Mouse (Mus musculus) limb, embryonic 14.5 days (tissue): ENCODE results near the gene Isoc2a. TPM values are rescaled to one million over a fixed set of nuclear protein-coding genes. Genes with fewer than 3 reads are reported as not detected.

Experiments used
- ATAC-seq: fragments of 200-750 bp; cut with Nextera tagmentation; 2 replicates; pipeline ENCODE4 v1.8.0; 2017; ENCODE audit warnings: low read depth, moderate number of reproducible peaks, moderate TSS enrichment; ENCODE audit not compliant: low FRiP score
- DNase-seq: peaks from one replicate; pipeline ENCODE4 v3.0.0-alpha.2; 2015; ENCODE audit warnings: low spot score
- H3K27ac ChIP-seq: fragments of 300-500 bp; sonication (generic); replicated peaks from 2 replicates; pipeline ENCODE4 v1.5.1; 2014; ENCODE audit warnings: low read depth, mild to moderate bottlenecking, low read length, moderate library complexity, mixed read lengths
- H3K27me3 ChIP-seq: fragments of 300-500 bp; sonication (generic); 2 replicates; pipeline ENCODE4 v1.6.1; 2014; ENCODE audit warnings: low read length, mixed read lengths; ENCODE audit not compliant: control insufficient read depth, insufficient read depth
- H3K36me3 ChIP-seq: fragments of 300-500 bp; sonication (generic); 2 replicates; pipeline ENCODE4 v1.6.1; 2014; ENCODE audit warnings: mild to moderate bottlenecking, low read length, moderate library complexity, mixed read lengths; ENCODE audit not compliant: control insufficient read depth, insufficient read depth
- H3K4me1 ChIP-seq: fragments of 300-500 bp; sonication (generic); 2 replicates; pipeline ENCODE4 v1.6.1; 2014; ENCODE audit warnings: antibody characterized with exemption, low read length, mixed read lengths; ENCODE audit not compliant: control insufficient read depth, insufficient read depth
- H3K4me2 ChIP-seq: fragments of 300-500 bp; sonication (generic); replicated peaks from 2 replicates; pipeline ENCODE4 v1.6.1; 2014; ENCODE audit warnings: low read depth, mild to moderate bottlenecking, low read length, moderate library complexity; ENCODE audit not compliant: severe bottlenecking
- H3K4me3 ChIP-seq: fragments of 300-500 bp; sonication (generic); replicated peaks from 2 replicates; pipeline ENCODE4 v1.5.1; 2014; ENCODE audit warnings: low read length
- H3K9ac ChIP-seq: fragments of 300-500 bp; sonication (generic); 2 replicates; pipeline ENCODE4 v1.6.1; 2014; ENCODE audit warnings: mild to moderate bottlenecking, low read depth, low read length, moderate library complexity; ENCODE audit not compliant: severe bottlenecking
- H3K9me3 ChIP-seq: fragments of 300-500 bp; sonication (generic); 2 replicates; pipeline ENCODE4 v1.6.1; 2016; ENCODE audit warnings: low read length; ENCODE audit not compliant: control insufficient read depth
- POLR2A ChIP-seq: fragments of 200-500 bp; IDR thresholded peaks from 2 replicates; pipeline ENCODE4 v1.8.0; 2012; ENCODE audit warnings: inconsistent platforms, mild to moderate bottlenecking, moderate library complexity, borderline replicate concordance; ENCODE audit not compliant: insufficient read depth, insufficient read length; ENCODE audit errors: extremely low read depth
- WGBS: fragments of 180-500 bp; shearing (Covaris S2); extraction: QIAGEN DNeasy Blood & Tissue Kit; methylation state at CpG from one replicate; pipeline ENCODE4 v1.1.7; 2014; 5-methylcytosine and 5-hydroxymethylcytosine counted together
- polyA plus RNA-seq, 2 experiments: library from polyadenylated mRNA; depleted of rRNA in 1 of 2; stranded (reverse) in 1 of 2; unstranded in 1 of 2; fragments of >200 nt; fragmentation: Nextera tagmentation in 1 of 2; extraction: Ambion mirVana in 1 of 2; gene quantifications; 2 replicates each; pipeline versions ENCODE4 v1.2.1 to v1.2.3; 2012 to 2014

The Isoc2a gene
- polyA plus RNA-seq, 2 experiments = 1.1 to 13.6 TPM

- Histone ChIP-seq H3K36me3 (no peaks in the 10 kb centered on the region), H3K9ac (no peak overlapping the region), H3K4me1 (peaks cover 38% of the 10 kb centered on the region), H3K4me3 (no peak overlapping the region), H3K27me3 (no peaks in the 10 kb centered on the region), H3K9me3 (no peaks in the 10 kb centered on the region), H3K4me2 (no peak overlapping the region), H3K27ac (no peak overlapping the region)
- 65% methylated on average over 17 of the region's 17 CpGs for WGBS
- no peak for DNase-seq
- TF ChIP-seq POLR2A = no peak
- ATAC-seq = no peak
Measured at GRCm38 (mm10) chr7:4928323-4928722, 51.4 kb downstream of the Isoc2a start.

- Histone ChIP-seq H3K4me3 (no peak overlapping the region), H3K27ac (no peak overlapping the region), H3K9me3 (no peaks in the 10 kb centered on the region), H3K4me2 (no peak overlapping the region), H3K36me3 (no peaks in the 10 kb centered on the region), H3K9ac (0 out of 2 replicates have a peak overlapping the region, but pooled peaks have one; percentile 25), H3K27me3 (no peaks in the 10 kb centered on the region), H3K4me1 (no peaks in the 10 kb centered on the region)
- TF ChIP-seq POLR2A = no peak
- 72% methylated on average over 12 of the region's 12 CpGs for WGBS
- ATAC-seq (peak; percentile 29; the same call in 1 of the 2 replicates), DNase-seq (no peak)
Measured at GRCm38 (mm10) chr7:4933103-4933502, 56.1 kb downstream of the Isoc2a start.

- Histone ChIP-seq H3K36me3 (no peaks in the 10 kb centered on the region), H3K4me2 (no peak overlapping the region), H3K9me3 (no peaks in the 10 kb centered on the region), H3K27me3 (no peaks in the 10 kb centered on the region), H3K9ac (no peak overlapping the region), H3K4me3 (no peak overlapping the region), H3K4me1 (no peaks in the 10 kb centered on the region), H3K27ac (no peak overlapping the region)
- no peak for DNase-seq
- TF ChIP-seq POLR2A = no peak
- no peak for ATAC-seq
- WGBS = 79% methylated on average over 4 of the region's 4 CpGs
Measured at GRCm38 (mm10) chr7:4934160-4934914, 57.4 kb downstream of the Isoc2a start.

- no peak overlapping the region for H3K27ac ChIP-seq
- DNase-seq = no peak
Measured at GRCm38 (mm10) chr7:4936832-4937231, 59.9 kb downstream of the Isoc2a start.

GRCm38 (mm10) chr7:4937392-4937791 is 60.4 kb downstream of the Isoc2a start:
- no peak for TF ChIP-seq POLR2A
- no peak overlapping the region for H3K9ac ChIP-seq
- no peak overlapping the region for H3K4me3 ChIP-seq
- H3K4me1 ChIP-seq = no peaks in the 10 kb centered on the region
- no peak for DNase-seq
- 75% methylated on average over 10 of the region's 11 CpGs for WGBS
- no peaks in the 10 kb centered on the region for H3K9me3 ChIP-seq
- no peak for ATAC-seq
- H3K27ac ChIP-seq = no peak overlapping the region
- H3K36me3 ChIP-seq = no peaks in the 10 kb centered on the region
- no peak overlapping the region for H3K4me2 ChIP-seq
- no peaks in the 10 kb centered on the region for H3K27me3 ChIP-seq

More at GRCm38 (mm10) chr7:4936832-4937231, 59.9 kb downstream of the Isoc2a start:
- H3K36me3 ChIP-seq = no peaks in the 10 kb centered on the region
- H3K4me1 ChIP-seq = no peaks in the 10 kb centered on the region
- H3K27me3 ChIP-seq = no peaks in the 10 kb centered on the region
- H3K9me3 ChIP-seq = no peaks in the 10 kb centered on the region
- whole genome bisulfite sequencing = 75% methylated on average over 10 of the region's 10 CpGs
- H3K4me3 ChIP-seq = no peak overlapping the region
- H3K9ac ChIP-seq = no peak overlapping the region
- H3K4me2 ChIP-seq = no peak overlapping the region
- no peak for ATAC-seq
- TF ChIP-seq POLR2A = no peak
